Mouse (Mus musculus) bone marrow, adult 2 months (tissue): Measurements from ENCODE around the gene Sox11.

Source experiments
- CTCF ChIP-seq: fragments of 200-500 bp; IDR thresholded peaks from 2 replicates; pipeline ENCODE4 v1.5.1; 2011; ENCODE audit warnings: low read length, control low read depth; ENCODE audit not compliant: control insufficient read depth, insufficient read depth
- POLR2A ChIP-seq: fragments of 200-500 bp; IDR thresholded peaks from 2 replicates; pipeline ENCODE4 v1.6.1; 2011; ENCODE audit warnings: low read depth, mild to moderate bottlenecking, control low read depth, low read length, borderline replicate concordance; ENCODE audit not compliant: control insufficient read depth

DNA sequence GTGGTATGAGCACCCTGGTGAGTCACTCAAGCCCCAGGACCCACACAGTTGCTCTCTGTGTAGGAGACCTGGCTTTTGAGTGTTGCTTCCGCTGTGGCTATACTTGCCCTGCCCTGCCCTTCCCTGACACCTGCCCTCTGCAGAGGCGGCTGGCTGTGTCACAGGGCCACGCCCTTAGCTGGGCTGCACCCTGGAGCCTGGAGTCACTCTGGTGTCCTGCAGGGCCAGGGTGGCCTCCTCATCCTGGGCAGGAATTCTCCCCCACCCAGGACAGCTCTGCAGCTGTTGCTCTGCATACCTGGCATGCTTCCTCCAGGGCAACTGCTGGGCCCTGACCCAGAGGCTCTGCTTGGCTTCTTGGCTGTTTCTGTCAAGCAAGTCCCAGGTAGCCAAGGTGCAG, 48.1 kb upstream of the Sox11 start:
- no peak for TF ChIP-seq CTCF
- TF ChIP-seq POLR2A, result no peak
